Mouse (Mus musculus) liver, embryonic 11.5 days (tissue): ENCODE data around the gene Cuedc1. TPM values are rescaled to one million over a fixed set of nuclear protein-coding genes. Genes with fewer than 3 reads are reported as not detected.

Experiments used
- ATAC-seq: fragments of 200-750 bp; cut with Nextera tagmentation; replicated peaks from 2 replicates; pipeline ENCODE4 v1.8.0; 2017; ENCODE audit warnings: moderate number of reproducible peaks, mild to moderate bottlenecking, moderate TSS enrichment, moderate library complexity; ENCODE audit not compliant: low FRiP score
- DNase-seq: peaks from one replicate; pipeline ENCODE4 v3.0.0-alpha.2; 2017; ENCODE audit warnings: low spot score
- H3K27ac ChIP-seq: fragments of 300-500 bp; sonication (generic); 2 replicates; pipeline ENCODE4 v1.5.1; 2014; ENCODE audit warnings: mild to moderate bottlenecking, low read depth, low read length, control low read depth
- H3K27me3 ChIP-seq: fragments of 300-500 bp; sonication (generic); replicated peaks from 2 replicates; pipeline ENCODE4 v1.6.1; 2014; ENCODE audit warnings: low read length, mixed read lengths; ENCODE audit not compliant: control insufficient read depth, insufficient read depth
- H3K36me3 ChIP-seq: fragments of 300-500 bp; sonication (generic); 2 replicates; pipeline ENCODE4 v1.6.1; 2014; ENCODE audit warnings: mild to moderate bottlenecking, low read length, moderate library complexity, mixed read lengths; ENCODE audit not compliant: control insufficient read depth, insufficient read depth
- H3K4me1 ChIP-seq: fragments of 300-500 bp; sonication (generic); replicated peaks from 2 replicates; pipeline ENCODE4 v1.6.1; 2014; ENCODE audit warnings: low read length, mixed read lengths; ENCODE audit not compliant: control insufficient read depth, insufficient read depth
- H3K4me2 ChIP-seq: fragments of 300-500 bp; sonication (generic); 2 replicates; pipeline ENCODE4 v1.6.1; 2014; ENCODE audit warnings: mild to moderate bottlenecking, control low read depth, moderate library complexity
- H3K4me3 ChIP-seq: fragments of 300-500 bp; sonication (generic); 2 replicates; pipeline ENCODE4 v1.5.1; 2014; ENCODE audit warnings: low read depth, low read length, control low read depth
- H3K9ac ChIP-seq: fragments of 300-500 bp; sonication (generic); 2 replicates; pipeline ENCODE4 v1.6.1; 2014; ENCODE audit warnings: low read depth, low read length, control low read depth
- H3K9me3 ChIP-seq: fragments of 300-500 bp; sonication (generic); 2 replicates; pipeline ENCODE4 v1.6.1; 2016; ENCODE audit warnings: low read length, inconsistent platforms, mixed read lengths; ENCODE audit not compliant: control insufficient read depth
- WGBS: fragments of 180-500 bp; shearing (Covaris S2); extraction: QIAGEN DNeasy Blood & Tissue Kit; methylation state at CpG from one replicate; pipeline ENCODE4 v1.1.7; 2014; 5-methylcytosine and 5-hydroxymethylcytosine counted together
- polyA plus RNA-seq: library from polyadenylated mRNA; unstranded; fragments of >200 nt; fragmentation: Nextera tagmentation; extraction: Ambion mirVana; gene quantifications from 2 replicates; pipeline ENCODE4 v1.2.1, GENCODE M21; 2014

Cuedc1 gene
- polyA plus RNA-seq, 1 experiment from 2014 or later: 6.9 TPM

- ATAC-seq (no peak; the same call in 1 of the 2 replicates), DNase-seq (no peak)
- Histone ChIP-seq H3K36me3 (no peaks in the 10 kb centered on the region), H3K4me3 (no peak overlapping the region), H3K27ac (peak overlapping the region; percentile 23; the same call in 1 of the 2 replicates), H3K9ac (no peak overlapping the region), H3K4me1 (peaks cover 8% of the 10 kb centered on the region; the same call in 1 of the 2 replicates), H3K4me2 (no peak overlapping the region), H3K9me3 (no peaks in the 10 kb centered on the region), H3K27me3 (no peaks in the 10 kb centered on the region)
- 58% methylated on average over 12 of the region's 12 CpGs for WGBS
Observed at GRCm38 (mm10) chr11:88241468-88242301, 143.8 kb downstream of the Cuedc1 start.

Other genes starting within 250 kb of the Cuedc1 start
- 7.1 and 9.2 TPM in 2 replicates for gene Mks1, start 244.8 kb upstream of the Cuedc1 start, polyA plus RNA-seq
- 6.2 and 9.7 TPM in 2 replicates for gene Epx, start 222.5 kb upstream of the Cuedc1 start, polyA plus RNA-seq
- gene Olfr462, start 205.8 kb upstream of the Cuedc1 start, polyA plus RNA-seq: not detected in 2 replicates
- gene Olfr463, start 200.7 kb upstream of the Cuedc1 start, polyA plus RNA-seq: not detected in 2 replicates
- not detected in 2 replicates for gene Olfr464, start 177.1 kb upstream of the Cuedc1 start, polyA plus RNA-seq
- gene Dynll2, start 110.5 kb upstream of the Cuedc1 start, polyA plus RNA-seq: 17.7 and 19.4 TPM in 2 replicates
- gene Srsf1, start 50.7 kb upstream of the Cuedc1 start, polyA plus RNA-seq: 323 and 337 TPM in 2 replicates
- 21.7 and 24.0 TPM in 2 replicates for gene Vezf1, start 29.8 kb upstream of the Cuedc1 start, polyA plus RNA-seq
- 73.7 and 79.5 TPM in 2 replicates for gene Mrps23, start 106.3 kb downstream of the Cuedc1 start, polyA plus RNA-seq
- not detected in 2 replicates for gene Ccdc182, start 196.0 kb downstream of the Cuedc1 start, polyA plus RNA-seq